Mouse (Mus musculus) effector memory CD4-positive, alpha-beta T cell, adult 7 months (primary cell): Measurements from ENCODE around the gene Pknox1. TPM values are rescaled to one million over a fixed set of nuclear protein-coding genes. Genes with fewer than 3 reads are reported as not detected.

Experiments
- polyA plus RNA-seq: library from polyadenylated mRNA; unstranded; fragments of 100-300 nt; shearing (Covaris generic); gene quantifications from one replicate; pipeline ENCODE4 v1.2.1, GENCODE M21; 2017

Pknox1 gene
- polyA plus RNA-seq: 71.9 TPM

GRCm38 (mm10) chr17:31564015-31564857 lies at the start of gene Pknox1:
Gene Pknox1 (plus strand): TSS chr17:31564734.

GRCm38 (mm10) chr17:31519946-31520838 lies 44.3 kb upstream of the Pknox1 start, which contains the start of the genes Wdr4 and Ndufv3:
Gene Wdr4 (minus strand): TSS chr17:31519980.
Gene Ndufv3 (plus strand): TSS chr17:31520115.

GRCm38 (mm10) chr17:31636942-31637811 lies 72.6 kb downstream of the Pknox1 start, which contains the start of gene Cbs:
Gene Cbs (minus strand): TSS chr17:31637238.

Other genes with a start within 250 kb of the Pknox1 start
- gene Pde9a, start 178.5 kb upstream of the Pknox1 start, polyA plus RNA-seq: not detected
- 27.5 TPM for gene Wdr4, start 44.8 kb upstream of the Pknox1 start, polyA plus RNA-seq
- 161 TPM for gene Ndufv3, start 44.6 kb upstream of the Pknox1 start, polyA plus RNA-seq
- not detected for gene Cbs, start 72.5 kb downstream of the Pknox1 start, polyA plus RNA-seq
- 247 TPM for gene U2af1, start 94.2 kb downstream of the Pknox1 start, polyA plus RNA-seq
- gene Cryaa, start 113.1 kb downstream of the Pknox1 start, polyA plus RNA-seq: not detected